Mouse (Mus musculus): Measurements from ENCODE around the gene A830018L16Rik. TPM values are rescaled to one million over a fixed set of nuclear protein-coding genes. Genes with fewer than 3 reads are reported as not detected.

The A830018L16Rik gene
- polyA plus RNA-seq, 1 experiment from 2014 or later = 4.7 TPM

GRCm38 (mm10) chr1:11872847-11873246, 458.9 kb downstream of the A830018L16Rik start:
- ATAC-seq (ENCODE audit: insufficient number of reproducible peaks, low FRiP score, low TSS enrichment, low read depth) = peak; percentile 70
- Histone ChIP-seq H3K36me3 (no peaks in the 10 kb centered on the region), H3K4me3 (replicated peaks) (no peak overlapping the region), H3K9me3 (replicated peaks) (no peaks in the 10 kb centered on the region), H3K27ac (replicated peaks) (no peak overlapping the region), H3K4me1 (peaks cover 5% of the 10 kb centered on the region; the same call in 1 of the 2 replicates), H3K9ac (no peak overlapping the region), H3K27me3 (no peaks in the 10 kb centered on the region), H3K4me2 (replicated peaks) (no peak overlapping the region)
- WGBS = 27% methylated on average over 4 of the region's 4 CpGs

- WGBS = 70% methylated on average over 1 of the region's 1 CpGs
Measured at GRCm38 (mm10) chr1:11873573-11873972, 459.7 kb downstream of the A830018L16Rik start.

GRCm38 (mm10) chr1:11881706-11882105, 467.8 kb downstream of the A830018L16Rik start:
- H3K4me1 ChIP-seq = no peaks in the 10 kb centered on the region
- no peak for ATAC-seq (ENCODE audit: insufficient number of reproducible peaks, low FRiP score, low TSS enrichment, low read depth)
- no peak overlapping the region for H3K4me3 ChIP-seq (replicated peaks)
- WGBS = 30% methylated on average over 2 of the region's 2 CpGs
- no peak overlapping the region for H3K4me2 ChIP-seq (replicated peaks)
- H3K36me3 ChIP-seq = no peaks in the 10 kb centered on the region
- no peaks in the 10 kb centered on the region for H3K27me3 ChIP-seq
- no peaks in the 10 kb centered on the region for H3K9me3 ChIP-seq (replicated peaks)
- no peak overlapping the region for H3K9ac ChIP-seq
- H3K27ac ChIP-seq (replicated peaks) = no peak overlapping the region

More at GRCm38 (mm10) chr1:11873573-11873972, 459.7 kb downstream of the A830018L16Rik start:
- peaks cover 5% of the 10 kb centered on the region; the same call in 1 of the 2 replicates for H3K4me1 ChIP-seq
- no peak overlapping the region for H3K9ac ChIP-seq
- H3K27ac ChIP-seq (replicated peaks) = peak overlapping the region; percentile 36; the same call in 1 of the 2 replicates
- H3K27me3 ChIP-seq = no peaks in the 10 kb centered on the region
- H3K4me2 ChIP-seq (replicated peaks) = no peak overlapping the region
- H3K9me3 ChIP-seq (replicated peaks) = no peaks in the 10 kb centered on the region
- no peak overlapping the region for H3K4me3 ChIP-seq (replicated peaks)
- ATAC-seq (ENCODE audit: insufficient number of reproducible peaks, low FRiP score, low TSS enrichment, low read depth) = no peak
- no peaks in the 10 kb centered on the region for H3K36me3 ChIP-seq

- Histone ChIP-seq H3K9ac (no peak overlapping the region), H3K36me3 (no peaks in the 10 kb centered on the region), H3K27me3 (no peaks in the 10 kb centered on the region), H3K9me3 (replicated peaks) (no peaks in the 10 kb centered on the region), H3K27ac (replicated peaks) (no peak overlapping the region), H3K4me3 (replicated peaks) (no peak overlapping the region), H3K4me2 (replicated peaks) (no peak overlapping the region), H3K4me1 (0 out of 2 replicates have a peak, but pooled peaks cover 5% of the 10 kb centered on the region)
- no peak for ATAC-seq (ENCODE audit: insufficient number of reproducible peaks, low FRiP score, low TSS enrichment, low read depth)
- WGBS = 16% methylated on average over 3 of the region's 3 CpGs
Measured at GRCm38 (mm10) chr1:11895715-11896114, 481.8 kb downstream of the A830018L16Rik start.

- Histone ChIP-seq H3K4me1 (no peaks in the 10 kb centered on the region), H3K4me2 (replicated peaks) (no peak overlapping the region), H3K36me3 (no peaks in the 10 kb centered on the region), H3K4me3 (replicated peaks) (no peak overlapping the region), H3K27ac (replicated peaks) (no peak overlapping the region), H3K27me3 (no peaks in the 10 kb centered on the region), H3K9me3 (replicated peaks) (no peaks in the 10 kb centered on the region), H3K9ac (no peak overlapping the region)
- ATAC-seq (ENCODE audit: insufficient number of reproducible peaks, low FRiP score, low TSS enrichment, low read depth) = no peak
Measured at GRCm38 (mm10) chr1:11915873-11916272, 502.0 kb downstream of the A830018L16Rik start.

GRCm38 (mm10) chr1:11936984-11937383, 523.1 kb downstream of the A830018L16Rik start:
- Histone ChIP-seq H3K4me2 (replicated peaks) (no peak overlapping the region), H3K36me3 (no peaks in the 10 kb centered on the region), H3K4me1 (no peaks in the 10 kb centered on the region), H3K27me3 (no peaks in the 10 kb centered on the region), H3K9ac (no peak overlapping the region), H3K4me3 (replicated peaks) (no peak overlapping the region), H3K9me3 (replicated peaks) (no peaks in the 10 kb centered on the region), H3K27ac (replicated peaks) (no peak overlapping the region)
- 78% methylated on average over 9 of the region's 9 CpGs for WGBS
- no peak for ATAC-seq (ENCODE audit: insufficient number of reproducible peaks, low FRiP score, low TSS enrichment, low read depth)

GRCm38 (mm10) chr1:11959421-11960206, 545.7 kb downstream of the A830018L16Rik start:
- H3K4me1 ChIP-seq = no peaks in the 10 kb centered on the region
- H3K4me2 ChIP-seq (replicated peaks) = no peak overlapping the region
- ATAC-seq (ENCODE audit: insufficient number of reproducible peaks, low FRiP score, low TSS enrichment, low read depth) = no peak
- no peak overlapping the region for H3K27ac ChIP-seq (replicated peaks)
- no peak overlapping the region for H3K9ac ChIP-seq
- no peaks in the 10 kb centered on the region for H3K9me3 ChIP-seq (replicated peaks)
- 71% methylated on average over 2 of the region's 2 CpGs for WGBS
- H3K27me3 ChIP-seq = no peaks in the 10 kb centered on the region
- H3K4me3 ChIP-seq (replicated peaks) = no peak overlapping the region
- H3K36me3 ChIP-seq = no peaks in the 10 kb centered on the region

- 68% methylated on average over 4 of the region's 4 CpGs for WGBS
Measured at GRCm38 (mm10) chr1:11982590-11983136, 568.8 kb downstream of the A830018L16Rik start.

GRCm38 (mm10) chr1:11990011-11990410, 576.1 kb downstream of the A830018L16Rik start:
- no peaks in the 10 kb centered on the region for H3K9me3 ChIP-seq (replicated peaks)
- H3K4me2 ChIP-seq (replicated peaks) = no peak overlapping the region
- WGBS = 51% methylated on average over 3 of the region's 3 CpGs
- H3K9ac ChIP-seq = no peak overlapping the region
- ATAC-seq (ENCODE audit: insufficient number of reproducible peaks, low FRiP score, low TSS enrichment, low read depth) = no peak
- no peaks in the 10 kb centered on the region for H3K36me3 ChIP-seq
- no peak overlapping the region for H3K27ac ChIP-seq (replicated peaks)
- no peak overlapping the region for H3K4me3 ChIP-seq (replicated peaks)
- H3K4me1 ChIP-seq = no peaks in the 10 kb centered on the region
- no peaks in the 10 kb centered on the region for H3K27me3 ChIP-seq

More at GRCm38 (mm10) chr1:11982590-11983136, 568.8 kb downstream of the A830018L16Rik start:
- Histone ChIP-seq H3K9ac (no peak overlapping the region), H3K9me3 (replicated peaks) (no peaks in the 10 kb centered on the region), H3K4me3 (replicated peaks) (no peak overlapping the region), H3K27ac (replicated peaks) (no peak overlapping the region), H3K4me2 (replicated peaks) (no peak overlapping the region), H3K36me3 (no peaks in the 10 kb centered on the region), H3K27me3 (no peaks in the 10 kb centered on the region), H3K4me1 (no peaks in the 10 kb centered on the region)
- no peak for ATAC-seq (ENCODE audit: insufficient number of reproducible peaks, low FRiP score, low TSS enrichment, low read depth)

GRCm38 (mm10) chr1:11996297-11996878, 582.5 kb downstream of the A830018L16Rik start:
- 61% methylated on average over 2 of the region's 2 CpGs for WGBS

GRCm38 (mm10) chr1:11997574-11997973, 583.7 kb downstream of the A830018L16Rik start:
- Histone ChIP-seq H3K4me1 (no peaks in the 10 kb centered on the region), H3K36me3 (no peaks in the 10 kb centered on the region), H3K4me3 (replicated peaks) (no peak overlapping the region), H3K9me3 (replicated peaks) (no peaks in the 10 kb centered on the region), H3K27me3 (no peaks in the 10 kb centered on the region), H3K27ac (replicated peaks) (no peak overlapping the region), H3K9ac (no peak overlapping the region), H3K4me2 (replicated peaks) (no peak overlapping the region)
- 39% methylated on average over 2 of the region's 2 CpGs for WGBS
- no peak for ATAC-seq (ENCODE audit: insufficient number of reproducible peaks, low FRiP score, low TSS enrichment, low read depth)

More at GRCm38 (mm10) chr1:11996297-11996878, 582.5 kb downstream of the A830018L16Rik start:
- Histone ChIP-seq H3K9ac (no peak overlapping the region), H3K9me3 (replicated peaks) (no peaks in the 10 kb centered on the region), H3K4me3 (replicated peaks) (no peak overlapping the region), H3K36me3 (no peaks in the 10 kb centered on the region), H3K27me3 (no peaks in the 10 kb centered on the region), H3K4me1 (no peaks in the 10 kb centered on the region), H3K27ac (replicated peaks) (no peak overlapping the region), H3K4me2 (replicated peaks) (no peak overlapping the region)
- no peak for ATAC-seq (ENCODE audit: insufficient number of reproducible peaks, low FRiP score, low TSS enrichment, low read depth)

All from embryonic facial prominence, embryonic 15.5 days (tissue).